Mouse (Mus musculus) embryonic fibroblast, embryonic 13.5 days (primary cell): ENCODE measurements around the gene Cga. TPM values are rescaled to one million over a fixed set of nuclear protein-coding genes. Genes with fewer than 3 reads are reported as not detected.
"Not testable (repeated sequence)": the region's sequence is repeated elsewhere in the genome, so short reads cannot be mapped to it uniquely, and the experiment has no call there.

ENCODE experiments used
- H3K27ac ChIP-seq: 2 replicates; pipeline ENCODE4 v1.5.1; 2012; ENCODE audit warnings: low read length, control low read depth, inconsistent platforms; ENCODE audit not compliant: insufficient read depth
- H3K4me1 ChIP-seq: 2 replicates; pipeline ENCODE4 v1.6.1; 2011; ENCODE audit warnings: low read length; ENCODE audit not compliant: control insufficient read depth, insufficient read depth
- H3K4me3 ChIP-seq: 2 replicates; pipeline ENCODE4 v1.5.1; 2011; ENCODE audit warnings: mild to moderate bottlenecking, control low read depth, low read length; ENCODE audit not compliant: insufficient read depth
- CTCF ChIP-seq: IDR thresholded peaks from 2 replicates; pipeline ENCODE4 v1.5.1; 2011; ENCODE audit warnings: mild to moderate bottlenecking, control low read depth, low read length, moderate library complexity, borderline replicate concordance; ENCODE audit not compliant: insufficient read depth
- POLR2A ChIP-seq: IDR thresholded peaks from 2 replicates; pipeline ENCODE4 v1.6.1; 2011; ENCODE audit warnings: low read depth, mild to moderate bottlenecking, control low read depth, low read length, moderate library complexity
- polyA plus RNA-seq: library from polyadenylated mRNA; stranded (reverse); fragments of >200 nt; gene quantifications from 2 replicates; pipeline ENCODE4 v1.2.4, GENCODE M21; 2011; ENCODE audit warnings: low read depth; ENCODE audit not compliant: missing spikeins, insufficient read length

The Cga gene
- polyA plus RNA-seq, 1 experiment: not detected

DNA sequence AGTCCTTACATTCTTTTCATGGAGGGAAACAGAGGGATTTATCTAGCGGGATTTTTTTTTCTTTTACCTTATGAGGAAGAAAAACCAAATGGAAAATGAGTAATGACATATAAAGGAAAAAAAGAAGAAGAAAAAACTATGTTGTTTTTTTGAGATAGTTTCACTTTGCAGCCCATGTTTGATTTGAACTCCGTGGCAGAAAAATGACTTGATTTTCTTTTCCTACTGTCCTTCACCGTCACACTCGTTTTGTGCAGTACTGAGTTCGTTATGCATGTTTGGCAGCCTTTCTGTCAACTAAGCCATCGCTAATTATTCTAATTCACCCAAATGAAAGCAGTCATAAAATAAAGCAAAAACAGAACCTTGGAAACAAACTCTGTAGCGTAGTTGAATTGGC is 6.3 kb upstream of the Cga start:
- H3K4me1 ChIP-seq: peaks cover 3% of the 10 kb centered on the region; the same call in 1 of the 2 replicates
- peak overlapping the region; percentile 70 for H3K4me3 ChIP-seq
- TF ChIP-seq CTCF (no peak), POLR2A (0 out of 2 replicates have a peak, but pooled peaks have one; percentile 12)
- H3K27ac ChIP-seq: peak overlapping the region; percentile 72

DNA sequence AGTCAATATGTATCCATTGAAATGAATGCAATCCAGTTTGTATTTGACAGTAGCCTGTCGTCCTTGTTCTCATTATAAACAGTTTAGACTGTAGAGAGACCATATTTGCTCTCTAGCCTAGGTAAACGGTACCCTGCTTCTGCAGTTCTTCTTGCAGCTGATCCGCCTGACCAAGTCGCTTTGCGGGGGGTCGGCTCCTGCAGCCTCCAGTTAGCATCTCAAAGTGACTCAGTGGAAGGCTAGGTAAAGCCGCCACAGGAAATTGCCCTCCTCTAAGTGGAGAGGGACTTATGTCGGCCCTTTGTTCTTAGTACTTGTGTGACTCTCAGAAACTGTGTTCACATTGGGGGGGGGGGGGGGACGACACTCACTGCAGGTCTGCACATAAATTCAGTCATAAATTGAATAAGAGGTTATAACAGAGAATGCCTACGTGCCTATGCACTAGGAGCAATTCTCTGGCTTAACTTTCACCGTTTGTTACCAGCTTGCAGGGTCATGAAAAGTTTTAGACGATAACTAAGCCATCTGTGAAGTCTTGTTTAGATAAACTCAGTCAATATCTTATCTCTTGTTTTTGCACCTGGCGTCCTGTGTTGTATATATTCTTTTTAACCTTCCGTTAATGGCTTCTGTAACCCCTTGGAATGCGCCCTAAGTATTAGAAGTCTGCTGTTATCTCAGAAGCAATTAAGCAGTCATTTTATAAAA is 4.3 kb upstream of the Cga start:
- H3K4me1 ChIP-seq: peaks cover 3% of the 10 kb centered on the region; the same call in 1 of the 2 replicates
- TF ChIP-seq POLR2A (no peak), CTCF (no peak)
- no peak overlapping the region for H3K27ac ChIP-seq
- H3K4me3 ChIP-seq: no peak overlapping the region

DNA sequence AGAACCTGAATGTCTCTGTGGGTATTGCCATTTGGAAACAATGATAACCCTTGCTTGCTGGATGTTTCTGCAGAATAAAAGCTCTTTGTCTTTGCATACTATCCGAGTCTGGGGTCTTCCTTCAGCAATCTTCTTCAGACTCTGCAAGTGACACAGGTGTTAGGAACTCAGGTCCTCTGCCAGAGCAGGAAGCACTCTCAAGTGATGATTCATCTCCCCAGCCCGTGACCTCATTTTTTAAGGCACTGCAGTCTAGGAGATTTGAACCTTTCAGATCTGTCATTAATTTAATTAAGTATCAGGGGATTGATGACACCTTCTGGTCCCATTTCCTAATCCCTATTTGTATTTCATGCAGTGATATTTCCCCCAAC is 3.8 kb upstream of the Cga start:
- no peak overlapping the region for H3K27ac ChIP-seq
- H3K4me1 ChIP-seq: peaks cover 3% of the 10 kb centered on the region; the same call in 1 of the 2 replicates
- no peak overlapping the region for H3K4me3 ChIP-seq
- no peak for TF ChIP-seq POLR2A
- TF ChIP-seq CTCF: no peak

DNA sequence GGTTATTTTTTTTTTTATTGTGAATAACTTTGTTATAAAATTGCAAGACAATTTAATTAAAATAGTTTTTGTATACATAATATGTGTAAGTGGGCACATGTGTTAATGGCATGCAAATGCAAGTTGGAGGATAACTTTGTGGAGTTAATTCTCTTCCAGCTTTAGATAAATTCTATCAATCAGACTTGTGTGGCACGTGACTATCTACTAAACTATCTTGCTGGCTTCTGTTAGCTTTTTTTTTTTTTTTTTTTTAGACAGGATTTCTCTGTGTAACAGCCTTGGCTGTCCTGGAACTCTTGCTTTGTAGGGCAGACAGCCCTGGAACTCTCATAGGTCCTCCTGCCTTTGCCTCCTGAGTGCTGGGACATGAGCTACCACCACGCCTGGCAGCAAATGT is 4.9 kb downstream of the Cga start:
- Histone ChIP-seq H3K4me3 (no peak overlapping the region), H3K4me1 (no peaks in the 10 kb centered on the region), H3K27ac (no peak overlapping the region)
- TF ChIP-seq CTCF (no peak), POLR2A (no peak)

DNA sequence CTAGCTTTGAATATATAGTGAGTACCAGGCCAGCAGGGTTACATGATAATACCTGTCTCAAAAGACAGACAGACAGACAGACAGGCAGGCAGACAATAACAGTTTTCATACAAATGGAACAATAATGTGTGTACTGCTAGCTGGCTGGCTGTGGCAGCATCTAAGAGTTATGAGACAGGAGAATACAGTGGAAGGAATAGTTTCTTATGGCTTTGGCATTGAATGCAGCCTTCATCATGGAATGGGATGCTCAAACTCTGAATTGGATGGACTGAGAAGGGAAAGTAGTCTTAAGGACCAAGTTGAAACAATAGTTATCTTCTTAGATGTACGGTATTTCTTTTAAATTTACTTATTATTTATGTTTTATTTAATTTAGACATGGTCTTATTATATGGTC is 5.7 kb downstream of the Cga start:
- TF ChIP-seq POLR2A (no peak), CTCF (no peak)
- no peak overlapping the region for H3K4me3 ChIP-seq
- no peak overlapping the region for H3K27ac ChIP-seq
- no peaks in the 10 kb centered on the region for H3K4me1 ChIP-seq

DNA sequence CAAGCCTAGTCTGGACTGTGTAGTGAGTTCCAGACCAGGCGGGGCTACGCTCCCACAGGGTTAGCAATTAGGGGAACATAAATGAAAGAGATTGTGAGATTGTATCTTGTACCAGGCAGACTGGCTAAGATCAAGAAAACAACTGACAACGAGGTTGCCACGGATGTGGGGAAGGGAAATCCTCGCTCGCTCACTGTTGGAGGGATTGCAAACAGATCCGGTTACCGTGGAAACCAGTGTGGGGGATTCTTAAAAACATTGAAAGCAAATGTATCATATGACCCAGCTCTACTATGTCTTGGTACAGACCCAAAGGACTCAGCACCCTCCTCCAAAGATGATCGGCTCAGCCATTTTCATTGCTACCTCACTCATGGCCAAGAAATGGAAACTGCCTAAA is 6.6 kb downstream of the Cga start:
- Histone ChIP-seq H3K4me3 (no peak overlapping the region), H3K4me1 (no peaks in the 10 kb centered on the region), H3K27ac (no peak overlapping the region)
- TF ChIP-seq CTCF (no peak), POLR2A (no peak)

DNA sequence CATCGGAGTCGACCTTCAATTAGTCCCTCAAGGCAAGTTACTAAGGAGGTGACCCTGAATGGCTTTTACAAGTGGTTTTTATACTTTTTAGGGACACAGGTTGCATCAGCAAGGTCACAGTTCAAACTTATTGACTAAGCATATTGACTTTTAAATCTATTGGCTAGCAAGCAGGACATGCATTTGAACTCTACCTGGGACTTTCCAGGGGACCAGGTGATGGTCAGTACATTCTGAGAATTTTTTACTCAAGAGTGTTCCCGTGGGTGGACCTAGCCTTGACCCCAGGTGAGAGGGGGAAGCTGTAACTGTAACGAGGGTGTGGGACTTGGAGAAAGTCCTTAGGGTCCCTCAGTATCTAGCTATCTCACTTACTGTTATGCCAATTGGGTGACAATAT is 7.6 kb downstream of the Cga start:
- no peak for TF ChIP-seq CTCF
- TF ChIP-seq POLR2A: no peak
- Histone ChIP-seq H3K27ac (no peak overlapping the region), H3K4me1 (no peaks in the 10 kb centered on the region), H3K4me3 (no peak overlapping the region)

DNA sequence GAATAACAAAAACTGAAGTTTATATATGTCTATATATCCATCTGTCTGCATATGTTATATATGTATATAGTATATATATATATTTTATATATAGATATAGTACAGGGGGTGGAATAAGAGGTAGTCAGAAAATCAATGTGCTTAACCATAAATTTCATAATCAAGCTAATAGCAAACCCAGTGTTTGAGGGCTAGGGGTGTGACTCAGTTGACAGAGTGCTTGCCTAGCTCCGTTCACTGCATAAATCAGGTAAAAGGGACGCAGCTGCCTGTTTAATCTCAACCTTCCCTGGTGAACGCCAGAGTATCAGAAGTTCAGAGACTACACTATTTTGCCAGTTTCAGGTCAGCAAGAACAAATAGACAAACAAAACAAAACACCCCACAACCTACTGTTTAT is 8.0 kb downstream of the Cga start:
- not testable (repeated sequence) for H3K4me3 ChIP-seq, H3K4me1 ChIP-seq, H3K27ac ChIP-seq

DNA sequence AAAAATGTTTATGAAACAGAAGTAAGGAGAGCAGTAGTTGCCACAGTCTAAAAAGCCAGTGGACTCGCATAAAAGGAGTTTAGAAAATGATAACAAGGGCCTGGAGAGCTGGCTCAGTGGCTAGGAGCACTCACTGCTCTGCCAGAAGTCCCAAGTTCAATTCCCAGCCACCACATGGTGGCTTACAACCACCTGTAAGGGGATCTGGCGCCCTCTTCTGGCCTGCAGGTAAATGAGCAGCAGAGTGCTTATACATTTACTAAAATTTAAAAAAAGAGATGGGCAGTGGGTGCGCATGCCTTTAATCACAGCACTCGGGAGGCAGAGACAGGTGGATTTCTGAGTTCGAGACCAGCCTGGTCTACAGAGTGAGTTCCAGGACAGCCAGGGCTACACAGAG is 11.8 kb downstream of the Cga start:
- TF ChIP-seq POLR2A (no peak), CTCF (no peak)
- Histone ChIP-seq H3K4me1 (no peaks in the 10 kb centered on the region), H3K27ac (no peak overlapping the region), H3K4me3 (no peak overlapping the region)

DNA sequence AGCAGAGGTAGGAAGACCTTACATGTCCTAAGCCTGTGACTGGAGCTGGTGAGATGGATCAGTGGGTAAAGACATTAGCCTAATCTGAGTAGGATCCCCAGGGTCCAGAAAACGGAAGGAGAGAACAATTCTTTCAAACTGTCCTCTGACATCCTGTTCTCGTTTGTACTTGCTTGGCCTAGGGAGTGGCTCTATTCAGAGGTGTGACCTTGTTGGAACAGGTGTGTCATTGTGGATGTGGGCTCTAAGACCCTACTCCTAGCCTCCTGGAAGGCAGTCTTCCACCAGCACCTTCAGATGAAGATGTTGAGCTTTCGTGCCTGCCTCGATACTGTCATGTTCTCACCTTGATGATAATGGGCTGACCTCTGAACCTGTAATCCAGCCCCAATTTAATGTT is 12.6 kb downstream of the Cga start:
- no peak overlapping the region for H3K27ac ChIP-seq
- no peak overlapping the region for H3K4me3 ChIP-seq
- TF ChIP-seq POLR2A (no peak), CTCF (no peak)
- H3K4me1 ChIP-seq: no peaks in the 10 kb centered on the region

DNA sequence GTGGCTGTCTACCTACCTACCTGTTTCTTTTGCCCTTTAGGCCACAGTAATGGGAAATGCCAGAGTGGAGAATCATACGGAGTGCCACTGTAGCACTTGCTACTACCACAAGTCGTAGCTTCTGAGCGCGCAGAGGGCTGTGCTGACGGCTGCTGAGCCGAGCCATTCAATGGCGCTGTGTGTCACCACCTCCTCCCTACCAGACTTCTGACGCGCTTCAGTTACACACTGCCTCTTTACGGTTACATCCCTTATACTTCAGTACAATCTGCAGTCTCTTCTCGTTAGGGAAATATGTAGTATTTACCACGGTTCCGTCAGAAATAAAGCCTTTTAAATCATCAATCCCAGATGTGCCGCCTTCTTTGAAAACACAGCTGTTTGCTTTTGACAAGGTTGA is 13.4 kb downstream of the Cga start:
- Histone ChIP-seq H3K4me3 (no peak overlapping the region), H3K27ac (no peak overlapping the region), H3K4me1 (no peaks in the 10 kb centered on the region)
- no peak for TF ChIP-seq POLR2A
